Mouse (Mus musculus) WW6 (cell line): ENCODE data around the gene D1Ertd622e.

Experiments used
- DNase-seq: peaks from one replicate; pipeline ENCODE4 v3.0.0-alpha.2; 2013; ENCODE audit warnings: low read depth, low spot score

D1Ertd622e gene

DNA sequence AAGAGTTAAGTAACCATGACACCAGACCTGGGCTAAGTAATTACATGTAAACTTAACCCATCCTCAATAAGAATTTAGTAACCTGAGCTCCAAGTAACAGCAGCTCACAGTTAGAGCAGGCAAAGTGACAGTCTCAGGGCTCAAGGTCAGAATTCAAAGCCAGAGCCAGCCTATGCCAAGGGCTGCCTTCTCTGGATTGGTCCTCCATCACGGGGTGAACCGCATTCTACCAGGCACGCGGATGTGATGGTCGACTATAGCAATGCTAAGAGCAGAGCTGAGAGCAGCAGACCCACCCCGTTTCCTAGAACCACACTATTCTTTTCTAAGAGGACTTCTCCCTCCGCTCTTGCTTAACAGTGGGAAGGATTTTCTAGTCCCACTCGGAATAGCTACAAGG lies 27.8 kb downstream of the D1Ertd622e start:
- no peak for DNase-seq

DNA sequence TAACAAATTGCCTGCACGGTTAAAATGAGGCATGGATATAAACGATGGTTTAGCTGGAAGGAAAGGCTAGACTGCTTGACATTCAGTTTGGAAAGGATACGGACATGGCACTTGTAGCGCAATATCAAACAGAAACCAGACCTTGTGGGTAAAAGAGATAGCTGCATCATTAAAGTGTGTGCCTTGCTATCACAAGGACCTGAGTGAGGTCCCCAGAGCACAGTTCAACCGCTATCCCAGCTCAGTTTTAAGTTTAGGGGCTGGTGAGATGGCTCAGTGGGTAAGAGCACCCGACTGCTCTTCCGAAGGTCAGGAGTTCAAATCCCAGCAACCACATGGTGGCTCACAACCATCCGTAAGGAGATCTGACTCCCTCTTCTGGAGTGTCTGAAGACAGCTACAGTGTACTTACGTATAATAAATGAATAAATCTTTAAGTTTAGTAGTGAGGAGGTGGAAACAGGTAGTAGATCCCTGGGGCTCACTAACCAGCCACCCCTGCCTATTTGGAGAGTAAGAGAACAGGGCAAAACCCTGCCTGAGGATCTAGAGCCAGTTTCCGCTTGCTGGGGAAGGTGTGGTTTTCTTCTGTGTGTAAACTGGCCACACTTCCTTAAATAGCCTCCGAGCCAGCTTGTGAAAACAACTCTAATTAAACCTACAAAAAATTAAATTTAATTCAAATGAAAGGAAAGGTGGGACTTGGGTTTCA lies 29.2 kb downstream of the D1Ertd622e start:
- DNase-seq, result no peak

DNA sequence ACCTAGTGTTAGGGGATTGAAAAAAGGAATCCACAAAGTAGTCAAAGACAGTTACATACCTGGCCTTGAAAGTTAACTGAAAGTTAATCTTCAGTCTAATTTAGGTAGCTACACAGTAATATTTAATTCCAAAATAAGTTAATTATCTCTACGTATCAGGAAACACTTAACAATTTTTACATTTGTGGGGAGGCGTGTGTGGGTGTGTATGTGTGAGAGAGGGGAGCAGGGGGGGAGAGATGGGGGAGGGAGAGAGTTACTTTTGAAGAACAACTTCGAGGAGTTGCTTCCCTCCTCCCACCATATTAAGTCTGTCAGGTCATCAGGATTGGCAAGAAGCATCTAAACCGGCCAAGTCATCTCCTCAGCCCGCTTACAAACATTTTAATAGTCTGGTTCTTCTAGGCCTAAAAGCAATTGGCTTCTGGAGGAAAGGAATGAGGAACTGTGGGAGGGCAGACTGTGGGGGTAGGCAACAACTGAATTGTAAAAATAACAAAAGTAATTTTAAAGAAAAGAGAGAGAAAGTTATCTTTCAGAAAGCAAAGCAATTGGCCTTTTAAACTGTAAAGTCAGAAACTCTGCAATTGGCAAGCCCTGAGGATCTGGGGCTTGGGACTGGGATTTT lies 29.9 kb downstream of the D1Ertd622e start:
- DNase-seq, result no peak

DNA sequence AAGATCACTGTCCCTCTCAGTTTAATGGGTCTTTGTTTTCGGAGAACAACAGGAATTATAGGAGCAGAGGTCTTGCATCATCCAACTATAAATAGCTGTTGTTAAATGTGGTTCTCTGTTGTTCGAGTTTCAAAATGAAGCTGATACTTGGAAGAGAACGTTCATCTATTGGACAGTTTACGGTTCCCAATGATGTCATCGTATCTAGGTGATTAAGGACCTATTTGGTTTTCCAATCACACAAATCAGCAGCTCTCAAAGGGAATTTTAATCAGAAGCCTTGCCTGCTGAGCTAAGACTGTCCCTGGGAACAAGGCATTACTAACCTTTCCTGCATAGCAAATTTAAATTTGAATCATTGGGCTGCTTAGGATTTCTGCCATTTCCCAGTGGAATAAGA lies 31.7 kb downstream of the D1Ertd622e start:
- no peak for DNase-seq

DNA sequence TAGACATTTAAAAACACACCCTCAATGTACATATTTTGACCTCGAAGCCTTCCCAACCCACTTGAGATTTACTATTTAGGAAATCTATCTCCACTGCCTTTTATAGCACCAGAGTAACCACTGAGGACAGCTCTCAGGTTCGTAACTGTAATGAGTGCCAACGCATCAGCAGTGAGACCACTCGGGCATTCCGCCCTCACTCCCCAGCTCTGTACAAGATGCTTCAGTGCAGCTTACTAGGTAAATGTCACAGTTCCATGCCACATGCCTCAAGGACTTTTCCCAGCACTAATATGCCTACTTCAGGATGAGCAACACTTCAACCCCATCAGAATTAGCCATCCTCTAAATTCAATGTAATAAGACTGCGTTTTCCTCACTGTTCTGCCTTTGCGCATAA lies 33.0 kb downstream of the D1Ertd622e start:
- DNase-seq, result no peak

DNA sequence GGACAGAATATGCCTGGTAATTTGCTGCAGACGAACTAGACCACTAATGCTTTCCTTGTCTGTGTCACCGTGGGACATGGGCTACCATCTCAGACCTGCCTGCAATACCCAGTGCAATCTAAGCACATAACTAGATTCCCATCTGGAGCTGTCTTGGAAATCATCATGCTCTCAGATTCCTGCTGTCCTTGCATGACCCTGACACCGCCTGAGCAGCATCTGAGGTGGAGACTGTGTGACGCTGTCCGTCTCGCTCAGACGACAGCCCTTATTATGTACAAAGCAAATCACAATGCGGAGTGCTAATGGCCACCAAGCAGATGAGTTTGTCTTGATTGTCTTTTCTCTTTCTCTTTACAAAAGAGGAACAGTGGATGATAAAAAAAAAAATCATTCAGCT lies 33.9 kb downstream of the D1Ertd622e start:
- no peak for DNase-seq

DNA sequence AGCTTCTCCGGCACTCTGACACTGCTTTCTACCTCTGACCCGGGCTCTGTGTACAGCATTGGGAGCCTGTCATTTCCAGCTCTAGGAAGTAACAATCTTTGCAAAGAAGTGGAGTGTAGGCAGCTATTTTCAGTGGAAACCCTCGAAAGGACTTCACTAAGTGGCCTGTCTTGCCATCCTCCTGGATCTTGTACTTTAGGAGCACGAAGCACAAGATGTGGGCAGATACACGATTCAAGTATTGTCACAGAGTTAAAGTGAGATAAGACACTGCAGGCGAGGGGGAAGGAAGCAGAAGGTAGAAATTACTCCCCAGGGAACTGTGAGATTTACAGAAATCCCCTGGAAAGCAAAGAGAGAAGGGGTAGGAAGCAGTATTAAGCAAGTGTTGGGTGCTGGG lies 36.4 kb downstream of the D1Ertd622e start:
- no peak for DNase-seq

DNA sequence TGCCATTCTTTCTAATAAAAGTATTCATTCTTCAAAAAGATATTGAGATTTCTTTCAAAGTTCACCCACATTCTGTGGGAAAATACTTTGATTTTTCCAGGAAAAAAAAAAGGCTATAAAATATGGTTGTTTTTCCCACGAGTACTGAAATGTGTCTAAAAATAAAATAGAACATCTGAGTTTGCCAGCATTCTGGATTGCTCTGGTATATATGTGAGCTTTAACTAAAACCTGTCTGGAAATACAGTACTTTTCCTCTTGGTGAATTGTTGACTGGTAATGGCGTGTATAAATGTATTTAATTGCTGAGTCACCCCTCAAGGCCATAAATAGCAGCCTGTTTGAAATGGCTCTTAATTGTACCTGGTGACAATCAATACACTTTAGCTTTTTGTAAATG lies 37.5 kb downstream of the D1Ertd622e start:
- no peak for DNase-seq

DNA sequence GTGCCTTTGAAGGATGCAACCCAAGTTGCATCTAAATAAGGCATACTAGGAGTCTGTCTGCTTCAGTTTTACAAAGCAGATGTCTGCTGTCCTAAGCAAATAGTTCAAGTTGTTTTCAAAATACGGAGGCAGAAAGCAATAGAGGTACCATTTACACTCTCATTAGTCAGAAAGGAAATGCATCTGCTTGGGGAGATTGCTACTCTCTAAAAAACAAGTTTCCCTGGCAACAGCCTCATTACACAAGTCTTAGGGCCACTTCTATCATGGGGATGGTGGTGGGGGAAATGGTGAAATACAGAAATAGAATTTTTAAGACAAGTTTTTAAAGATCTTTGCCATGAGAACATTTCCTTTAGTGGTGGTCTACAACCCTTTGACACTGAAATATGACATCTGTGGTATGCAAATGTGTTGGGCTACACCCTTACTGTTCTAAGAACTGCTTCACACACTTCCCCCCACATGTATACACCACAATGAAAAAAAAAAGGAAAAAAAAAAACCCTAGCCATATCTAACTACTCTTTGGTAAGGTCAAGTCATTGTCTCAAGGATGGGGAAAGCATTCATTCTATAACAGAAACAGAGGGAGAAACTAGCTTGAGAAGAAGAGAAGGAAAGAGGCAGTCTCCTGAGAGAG lies 38.5 kb downstream of the D1Ertd622e start:
- no peak for DNase-seq

DNA sequence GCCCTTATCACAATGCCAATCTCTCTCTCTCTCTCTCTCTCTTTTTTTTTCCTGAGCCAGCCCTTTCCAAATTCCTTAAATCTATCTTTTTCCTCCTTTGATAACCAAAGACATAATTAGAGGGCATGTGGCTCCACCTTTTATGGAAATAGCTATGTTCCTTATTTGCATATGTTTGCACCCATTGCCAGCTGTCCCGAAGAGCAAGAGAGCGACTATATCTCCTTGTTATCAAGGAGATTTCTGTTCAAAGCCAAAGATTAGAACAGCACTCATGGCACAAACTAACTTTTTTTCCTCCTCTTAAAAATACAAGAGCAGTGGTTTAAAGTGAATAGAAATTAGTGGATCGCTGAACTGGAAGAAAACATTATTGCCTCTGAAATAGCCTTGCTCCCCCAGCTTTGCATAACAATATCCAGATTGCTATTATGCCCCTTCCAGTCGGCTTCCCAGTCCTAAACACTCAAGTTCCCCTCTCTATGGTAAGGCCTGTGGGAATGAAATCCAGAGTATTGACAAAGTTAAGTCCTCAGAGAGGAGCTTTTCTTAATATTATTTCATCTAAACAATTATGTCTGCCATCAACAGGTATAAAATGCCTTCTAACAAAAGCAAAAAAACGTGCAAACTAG lies 39.2 kb downstream of the D1Ertd622e start:
- DNase-seq, result no peak

DNA sequence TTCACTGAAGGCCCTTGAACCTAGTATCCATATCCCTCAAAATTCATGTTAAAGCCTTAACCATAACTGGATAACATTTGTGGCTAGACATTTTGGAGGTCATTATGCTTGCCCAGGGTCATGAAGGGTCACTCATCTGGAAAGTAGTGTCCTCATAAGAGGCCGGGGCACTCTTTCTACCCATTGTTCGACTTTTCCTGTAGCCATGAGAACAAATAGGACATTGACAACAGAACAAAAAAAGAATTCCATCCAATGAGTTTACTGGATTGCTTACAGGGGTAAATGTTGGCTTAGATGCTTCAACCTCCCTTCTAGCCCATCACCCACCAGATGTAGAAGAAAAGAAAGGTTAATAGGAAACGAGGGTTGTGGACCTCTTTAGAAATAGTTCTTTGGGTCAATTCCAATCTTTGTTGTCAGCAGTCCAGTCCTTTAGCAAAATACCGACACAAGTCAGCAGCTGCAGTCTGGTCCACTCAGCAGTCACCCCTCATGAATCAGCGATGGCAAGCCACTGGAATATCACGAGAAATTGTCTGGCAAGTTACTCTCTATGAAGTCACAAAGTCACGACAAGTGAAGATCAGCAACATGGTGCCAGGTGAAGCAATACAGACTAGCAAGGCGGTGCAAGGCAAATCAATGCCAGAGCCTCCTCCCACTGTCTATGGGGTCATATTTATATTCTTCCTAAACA lies 42.1 kb downstream of the D1Ertd622e start:
- no peak for DNase-seq

DNA sequence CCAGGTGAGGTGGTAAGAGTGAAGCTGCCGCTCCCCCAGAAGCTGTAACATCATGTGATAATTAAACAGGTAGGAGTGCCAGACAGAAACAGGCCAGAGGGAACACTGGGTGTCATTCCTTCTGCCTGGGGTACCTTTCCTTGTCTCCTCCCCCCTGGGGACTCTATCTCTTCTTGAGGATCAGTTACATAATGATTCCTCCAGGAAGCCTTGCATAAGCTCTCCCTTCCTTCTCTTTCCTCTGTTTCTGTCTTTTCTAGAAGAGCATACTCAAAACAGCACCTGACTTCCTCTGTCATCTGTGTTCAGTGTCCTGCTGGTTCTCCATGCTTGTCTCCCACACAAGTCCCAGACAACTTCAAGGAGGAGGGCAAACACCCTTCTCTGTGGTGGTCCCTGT lies 46.3 kb downstream of the D1Ertd622e start:
- DNase-seq, result no peak

DNA sequence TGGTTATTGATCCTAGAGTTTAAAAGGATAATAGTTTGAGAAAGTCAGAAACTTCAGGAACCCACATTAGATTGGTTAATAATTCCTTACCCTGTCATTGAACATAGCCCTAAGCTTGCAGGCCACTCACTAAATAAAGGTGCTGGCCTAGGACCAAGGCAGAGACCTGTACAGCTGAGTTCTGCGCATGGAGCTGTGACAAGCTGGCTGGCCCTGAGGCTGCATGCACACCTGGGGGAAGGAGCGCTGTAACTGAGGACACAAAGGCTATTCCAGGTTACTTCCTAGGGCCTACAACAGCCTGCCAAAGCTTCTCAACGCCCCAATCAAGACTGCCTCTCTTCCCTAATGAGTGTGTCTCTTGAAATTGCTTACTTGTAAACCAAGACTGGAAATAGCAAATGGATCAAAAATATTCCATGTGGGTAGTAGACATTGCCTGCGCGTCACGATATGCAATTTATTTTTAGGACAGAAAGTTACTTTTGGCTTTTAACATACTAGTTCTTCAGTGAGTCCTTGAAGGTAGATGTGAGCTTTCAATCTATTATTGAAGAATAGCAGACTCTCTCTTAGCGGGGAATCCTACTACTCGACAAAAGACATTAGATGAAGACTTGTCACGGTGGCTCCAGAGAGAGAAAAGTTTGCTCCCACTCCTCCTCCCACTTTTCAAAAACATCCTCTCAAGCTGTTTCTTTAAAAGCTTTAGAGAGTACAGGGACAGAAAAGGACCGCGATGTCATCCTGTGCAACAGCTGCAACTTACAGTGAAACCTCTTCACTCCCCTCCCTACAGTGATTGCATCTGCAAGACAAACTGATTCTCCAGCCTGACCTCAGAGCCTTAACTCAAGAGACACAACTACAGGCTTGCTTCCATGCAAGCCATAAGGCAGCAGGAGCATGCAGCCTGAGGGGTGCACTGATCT lies 47.1 kb downstream of the D1Ertd622e start:
- no peak for DNase-seq

DNA sequence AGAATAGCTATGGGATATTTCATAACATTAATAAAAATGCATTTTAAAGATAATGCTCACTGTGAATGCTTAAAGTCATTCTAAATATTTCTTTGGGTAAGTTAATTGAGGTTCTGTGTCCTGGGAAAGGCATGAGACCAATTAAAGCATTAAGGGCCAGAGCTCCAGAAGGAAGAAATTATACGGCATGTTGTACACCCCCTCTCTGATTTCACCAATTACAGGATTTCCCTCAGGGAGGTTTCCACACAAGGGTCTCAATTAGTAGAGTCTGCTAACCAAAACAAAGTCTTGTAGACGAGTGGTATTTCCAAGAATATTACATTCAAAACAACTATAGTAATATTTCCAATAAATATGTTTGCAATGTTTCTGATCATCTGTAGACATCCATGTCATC lies 50.1 kb downstream of the D1Ertd622e start:
- no peak for DNase-seq

DNA sequence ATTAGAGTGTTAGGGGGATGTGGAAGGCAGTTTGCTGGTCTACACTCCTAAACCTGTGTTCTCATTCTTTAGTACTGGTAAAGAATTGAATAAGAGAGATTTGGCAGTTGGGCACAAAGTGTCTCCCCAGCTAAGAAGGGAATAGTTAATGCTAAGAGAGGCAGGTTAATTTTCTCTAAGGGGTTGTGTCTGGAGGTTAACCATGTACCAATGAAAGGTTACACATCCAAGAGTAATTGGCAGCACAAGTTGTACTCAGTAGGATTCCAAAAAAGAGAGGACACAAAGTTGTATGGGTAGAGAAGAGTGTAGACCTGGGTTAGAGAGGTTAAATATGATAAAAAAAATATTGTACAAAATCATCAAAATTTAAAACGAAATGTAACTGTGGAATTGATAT lies 58.5 kb downstream of the D1Ertd622e start:
- no peak for DNase-seq

DNA sequence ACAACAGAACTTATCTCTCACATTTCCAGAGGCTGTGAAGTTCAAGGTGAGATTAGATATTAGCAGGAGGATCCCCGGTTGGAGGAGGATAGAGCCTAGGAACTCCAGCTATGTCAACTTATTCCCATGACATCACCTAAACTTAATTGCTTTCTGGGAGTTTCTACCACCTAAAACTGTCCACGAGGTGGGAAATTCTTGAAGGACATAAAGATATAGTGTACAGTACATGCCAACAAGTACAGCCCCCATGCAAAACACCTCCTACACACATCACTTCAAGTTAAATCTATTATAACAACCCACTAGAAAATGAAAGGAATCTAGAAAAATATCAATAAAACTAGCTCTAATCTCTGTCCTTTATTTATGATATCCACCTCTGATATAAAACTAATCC lies 61.5 kb downstream of the D1Ertd622e start:
- no peak for DNase-seq

DNA sequence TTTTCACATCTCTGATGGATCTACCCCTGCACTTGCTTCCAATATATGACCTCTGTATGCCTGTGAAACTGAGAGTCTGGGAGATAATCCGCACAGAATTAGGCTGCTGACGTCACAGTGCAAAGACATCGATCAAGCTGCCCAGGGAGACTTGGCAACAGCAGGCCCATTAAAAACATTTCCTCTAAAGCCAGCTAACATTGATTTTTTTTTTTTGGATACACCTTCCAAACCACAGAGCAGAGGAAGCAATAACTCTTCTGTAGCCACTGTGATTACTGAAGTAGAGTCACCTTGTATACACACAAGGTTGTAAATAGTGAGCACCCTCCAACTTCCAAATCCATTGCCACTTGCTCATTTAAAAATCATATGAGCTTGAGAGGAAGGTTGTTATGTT lies 62.8 kb downstream of the D1Ertd622e start:
- no peak for DNase-seq

DNA sequence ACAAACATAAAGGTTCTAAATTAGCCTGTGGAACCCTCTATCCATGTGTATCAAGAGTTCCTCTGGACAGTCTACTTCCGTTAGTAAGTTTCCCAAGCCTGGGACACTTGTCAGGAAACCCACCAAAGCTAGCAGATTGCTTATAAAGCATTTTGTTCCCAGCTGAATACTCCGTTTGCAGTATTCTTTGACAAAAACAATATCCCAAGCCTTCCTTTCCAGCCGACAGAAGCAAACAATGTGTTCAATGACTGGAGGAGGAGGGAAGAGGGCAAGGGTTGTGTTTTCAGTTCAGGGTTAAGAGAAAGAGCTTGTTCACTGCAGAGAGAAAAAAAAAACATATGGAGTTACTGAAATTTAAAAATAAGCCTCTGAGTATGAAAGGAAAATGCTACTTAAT lies 73.3 kb downstream of the D1Ertd622e start:
- DNase-seq, result no peak

DNA sequence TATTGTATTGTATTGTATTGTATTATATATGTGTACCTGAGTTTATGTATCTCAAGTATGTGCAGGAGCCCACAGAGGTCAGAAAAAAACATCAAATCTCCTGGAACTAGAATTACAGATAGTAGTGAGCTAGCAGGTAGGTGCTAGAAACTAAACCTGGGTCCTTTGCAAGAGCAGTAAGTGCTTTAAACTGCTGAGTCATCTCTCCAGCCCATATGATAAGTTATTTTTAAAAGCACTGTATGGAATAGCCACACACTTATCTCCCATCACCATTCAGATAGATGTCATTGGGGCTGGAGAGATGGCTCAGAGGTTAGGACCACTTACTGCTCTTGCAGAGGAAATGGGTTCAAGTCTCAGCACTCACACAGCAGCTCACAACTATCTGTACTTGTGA lies 76.8 kb downstream of the D1Ertd622e start:
- DNase-seq, result no peak

DNA sequence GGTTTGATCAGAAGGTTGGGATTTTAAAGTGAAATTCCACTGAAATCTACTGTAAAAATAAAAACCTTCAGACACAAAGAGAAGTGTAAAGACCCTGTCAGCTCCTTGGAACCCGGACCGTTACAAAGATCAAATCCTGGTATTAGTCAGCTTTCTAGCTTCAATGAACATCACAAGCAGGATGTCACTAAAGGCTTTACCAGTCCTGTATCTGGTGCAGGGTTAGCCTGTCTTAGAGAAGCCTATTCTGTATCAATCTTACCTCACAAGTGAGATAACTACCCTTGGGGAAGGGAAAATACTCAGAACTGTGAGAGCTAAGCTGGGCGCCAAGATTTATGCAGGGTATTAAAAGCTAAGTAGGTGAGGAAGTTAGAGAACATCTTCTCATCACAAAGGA lies 77.7 kb downstream of the D1Ertd622e start:
- no peak for DNase-seq

DNA sequence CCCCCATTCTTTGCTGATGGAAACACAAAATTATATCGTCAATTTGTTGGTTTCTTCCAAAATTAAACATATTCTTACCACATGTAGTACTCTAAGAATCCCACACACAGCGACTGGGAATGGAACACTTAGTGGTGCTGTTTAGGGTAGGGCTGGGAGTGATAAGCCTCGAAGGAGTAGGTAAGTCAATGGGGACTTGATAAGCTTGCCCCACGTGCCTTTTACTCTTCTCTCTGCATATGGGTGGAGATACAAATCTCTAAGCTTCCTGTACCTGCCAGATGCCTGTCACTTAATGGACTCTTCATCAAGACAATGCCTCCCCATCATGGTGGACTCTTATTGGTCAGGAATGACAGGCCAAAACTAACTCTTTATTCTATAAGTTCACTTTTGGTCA lies 78.8 kb downstream of the D1Ertd622e start:
- DNase-seq, result no peak
